Mouse (Mus musculus) liver, embryonic 14.5 days (tissue): ENCODE results near the gene Ak8. TPM values are rescaled to one million over a fixed set of nuclear protein-coding genes. Genes with fewer than 3 reads are reported as not detected.

ENCODE experiments used
- ATAC-seq: fragments of 200-750 bp; cut with Nextera tagmentation; 2 replicates; pipeline ENCODE4 v1.8.0; 2017; ENCODE audit warnings: moderate number of reproducible peaks, mild to moderate bottlenecking, moderate library complexity; ENCODE audit not compliant: insufficient read depth
- DNase-seq, 3 experiments: peaks; one replicate each; pipeline ENCODE4 v3.0.0-alpha.2; 2012 to 2013; ENCODE audit warnings: low read depth in 3 of 3, low spot score in 3 of 3
- H3K27ac ChIP-seq: fragments of 300-500 bp; sonication (generic); 2 replicates; pipeline ENCODE4 v1.5.1; 2014; ENCODE audit warnings: moderate library complexity, mild to moderate bottlenecking, control low read depth, inconsistent platforms
- H3K27me3 ChIP-seq: fragments of 300-500 bp; sonication (generic); 2 replicates; pipeline ENCODE4 v1.6.1; 2014; ENCODE audit warnings: mild to moderate bottlenecking, low read length, moderate library complexity; ENCODE audit not compliant: control insufficient read depth, insufficient read depth
- H3K36me3 ChIP-seq: fragments of 300-500 bp; sonication (generic); replicated peaks from 2 replicates; pipeline ENCODE4 v1.6.1; 2014; ENCODE audit warnings: low read depth; ENCODE audit not compliant: control insufficient read depth, insufficient read depth
- H3K4me1 ChIP-seq, 2 experiments: fragments of 200-500 bp in 1 of 2; fragments of 300-500 bp in 1 of 2; sonication (generic) in 1 of 2; replicated peaks; 2 replicates each; pipeline ENCODE4 v1.6.1; 2012 to 2014; ENCODE audit warnings: antibody characterized with exemption in 1 of 2, inconsistent platforms in 1 of 2, low read length in 1 of 2; ENCODE audit not compliant: control insufficient read depth in 2 of 2, insufficient read depth in 2 of 2
- H3K4me2 ChIP-seq: fragments of 300-500 bp; sonication (generic); 2 replicates; pipeline ENCODE4 v1.6.1; 2014; ENCODE audit warnings: low read depth, mild to moderate bottlenecking, control low read depth, moderate library complexity
- H3K4me3 ChIP-seq, 2 experiments: fragments of 200-500 bp in 1 of 2; fragments of 300-500 bp in 1 of 2; sonication (generic) in 1 of 2; 2 replicates each; pipeline ENCODE4 v1.5.1; 2012 to 2014; ENCODE audit warnings: low read depth in 2 of 2, low read length in 2 of 2, mild to moderate bottlenecking in 2 of 2, control low read depth in 1 of 2, inconsistent platforms in 1 of 2, moderate library complexity in 1 of 2; ENCODE audit not compliant: insufficient read depth in 1 of 2
- H3K9ac ChIP-seq: fragments of 300-500 bp; sonication (generic); replicated peaks from 2 replicates; pipeline ENCODE4 v1.6.1; 2014; ENCODE audit warnings: mild to moderate bottlenecking, control low read depth, moderate library complexity
- H3K9me3 ChIP-seq: fragments of 300-500 bp; sonication (generic); 2 replicates; pipeline ENCODE4 v1.6.1; 2016; ENCODE audit warnings: low read length, mixed read lengths; ENCODE audit not compliant: control insufficient read depth
- CTCF ChIP-seq: IDR thresholded peaks from 2 replicates; pipeline ENCODE4 v1.5.1; 2016; ENCODE audit warnings: antibody characterized with exemption, low read depth, control low read depth
- EP300 ChIP-seq: IDR thresholded peaks from 2 replicates; pipeline ENCODE4 v1.6.1; 2016; ENCODE audit warnings: antibody characterized with exemption, low read depth
- WGBS: fragments of 180-500 bp; shearing (Covaris S2); extraction: QIAGEN DNeasy Blood & Tissue Kit; methylation state at CpG from one replicate; pipeline ENCODE4 v1.1.7; 2014; ENCODE audit not compliant: insufficient replicate concordance; 5-methylcytosine and 5-hydroxymethylcytosine counted together
- polyA plus RNA-seq, 2 experiments: library from polyadenylated mRNA; depleted of rRNA in 1 of 2; stranded (reverse) in 1 of 2; unstranded in 1 of 2; fragments of >200 nt; fragmentation: Nextera tagmentation in 1 of 2; extraction: Ambion mirVana in 1 of 2; gene quantifications; 2 replicates each; pipeline versions ENCODE4 v1.2.1 to v1.2.3; 2012 to 2014

Ak8 gene
- polyA plus RNA-seq, 2 experiments, result 0.18 to 0.24 TPM

DNA sequence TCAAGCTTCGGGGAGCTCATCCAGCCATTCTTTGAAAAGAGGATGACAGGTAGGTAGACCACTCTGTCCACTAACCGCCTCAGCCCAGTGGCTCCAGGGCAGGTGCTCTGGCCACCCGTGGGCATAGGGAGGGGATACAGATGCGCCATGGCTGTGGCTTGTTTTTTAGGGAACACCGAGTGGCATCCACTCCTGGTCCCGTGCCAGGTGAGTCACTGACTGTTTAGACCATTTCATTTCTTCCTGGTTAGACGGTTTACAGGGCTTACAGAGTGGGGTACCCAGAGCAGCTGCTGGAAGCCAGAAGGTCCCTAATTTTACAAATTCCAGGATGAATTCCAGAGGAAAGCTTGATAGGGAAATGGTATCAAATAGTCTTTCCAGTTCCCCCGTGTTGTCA is 42.7 kb downstream of the Ak8 start:
- H3K4me2 ChIP-seq, result no peak overlapping the region
- no peaks in the 10 kb centered on the region for H3K4me1 ChIP-seq
- 65% methylated on average over 8 of the region's 8 CpGs for WGBS
- no peaks in the 10 kb centered on the region for H3K36me3 ChIP-seq
- no peak overlapping the region for H3K27ac ChIP-seq
- H3K9ac ChIP-seq, result no peak overlapping the region
- TF ChIP-seq CTCF, result no peak
- TF ChIP-seq EP300, result no peak
- H3K4me3 ChIP-seq, result no peak overlapping the region
- DNase-seq (no peak), ATAC-seq (no peak)
- no peaks in the 10 kb centered on the region for H3K9me3 ChIP-seq
- no peaks in the 10 kb centered on the region for H3K27me3 ChIP-seq

DNA sequence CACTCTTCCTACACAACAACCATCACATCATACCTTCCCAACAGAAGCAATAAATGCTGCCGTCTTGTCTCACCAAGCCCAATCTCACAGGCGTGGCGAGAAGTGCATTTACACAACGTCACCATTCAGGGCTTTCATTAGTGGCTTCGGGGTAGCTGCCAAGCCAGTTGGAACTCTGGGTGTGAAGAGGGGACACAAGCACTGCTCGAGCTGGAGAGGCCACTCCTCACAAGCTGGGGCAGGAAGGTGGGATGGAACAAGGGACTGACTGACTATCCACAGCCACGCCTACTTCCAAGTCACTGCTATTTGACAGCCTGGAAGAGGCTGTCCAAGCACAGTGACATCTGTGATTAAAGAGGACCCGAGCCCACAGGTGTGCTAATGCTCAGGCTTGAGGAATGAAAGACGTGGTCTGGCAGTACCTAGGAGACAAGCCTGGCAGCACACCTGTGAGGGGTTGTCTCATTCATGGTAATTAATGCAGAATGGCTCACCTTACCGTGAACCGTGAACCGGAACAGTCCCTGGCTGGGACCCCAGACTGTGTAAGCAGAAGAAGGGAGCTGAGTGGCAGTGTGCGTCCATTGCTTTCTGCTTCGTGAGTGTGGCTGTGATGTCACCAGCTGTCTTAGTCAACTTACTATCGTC is 46.8 kb downstream of the Ak8 start:
- H3K27me3 ChIP-seq, result peaks cover 15% of the 10 kb centered on the region
- WGBS, result 58% methylated on average over 15 of the region's 15 CpGs
- no peaks in the 10 kb centered on the region for H3K36me3 ChIP-seq
- H3K9me3 ChIP-seq, result no peaks in the 10 kb centered on the region
- DNase-seq (no peak), ATAC-seq (no peak)
- no peak overlapping the region for H3K27ac ChIP-seq
- H3K4me3 ChIP-seq, result no peak overlapping the region
- H3K9ac ChIP-seq, result no peak overlapping the region
- H3K4me1 ChIP-seq, result no peaks in the 10 kb centered on the region
- H3K4me2 ChIP-seq, result no peak overlapping the region
- TF ChIP-seq CTCF (no peak), EP300 (no peak)

DNA sequence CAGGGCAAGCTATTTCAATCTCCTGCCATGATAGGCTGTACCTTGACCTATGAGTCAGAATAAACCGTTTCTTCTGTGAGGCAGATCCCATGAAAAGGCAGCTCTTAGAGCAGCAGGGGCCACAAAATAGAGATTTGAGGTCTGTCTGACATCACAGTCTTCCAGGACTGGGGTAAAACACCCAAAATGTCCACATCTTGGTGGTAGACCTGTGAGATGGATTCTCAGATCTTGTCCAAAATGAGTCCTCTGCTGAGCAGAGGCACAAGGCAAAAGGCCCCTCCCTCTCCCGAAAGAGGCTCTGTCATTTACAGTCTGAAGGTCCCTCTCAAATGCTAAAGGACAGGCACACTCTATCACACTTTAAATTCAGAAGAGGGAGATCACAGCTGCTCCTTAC is 47.7 kb downstream of the Ak8 start:
- no peak overlapping the region for H3K4me3 ChIP-seq
- no peak overlapping the region for H3K27ac ChIP-seq
- H3K36me3 ChIP-seq, result no peaks in the 10 kb centered on the region
- peaks cover 17% of the 10 kb centered on the region for H3K27me3 ChIP-seq
- H3K9ac ChIP-seq, result no peak overlapping the region
- DNase-seq, result no peak
- 59% methylated on average over 2 of the region's 2 CpGs for WGBS
- no peaks in the 10 kb centered on the region for H3K4me1 ChIP-seq
- no peak overlapping the region for H3K4me2 ChIP-seq
- TF ChIP-seq EP300 (no peak), CTCF (no peak)
- no peak for ATAC-seq
- no peaks in the 10 kb centered on the region for H3K9me3 ChIP-seq

- ATAC-seq (no peak), DNase-seq (no peak)
- Histone ChIP-seq H3K27me3 (peaks cover 17% of the 10 kb centered on the region), H3K4me2 (peak overlapping the region; percentile 46), H3K4me1 (no peaks in the 10 kb centered on the region), H3K4me3 (no peak overlapping the region), H3K36me3 (no peaks in the 10 kb centered on the region), H3K9ac (no peak overlapping the region), H3K27ac (no peak overlapping the region), H3K9me3 (no peaks in the 10 kb centered on the region)
- TF ChIP-seq CTCF, result no peak
- no peak for TF ChIP-seq EP300
- WGBS, result 3% methylated on average over 17 of the region's 17 CpGs
These were observed 51.2 kb downstream of the Ak8 start for GRCm38 (mm10) chr2:28751186-28751585.

DNA sequence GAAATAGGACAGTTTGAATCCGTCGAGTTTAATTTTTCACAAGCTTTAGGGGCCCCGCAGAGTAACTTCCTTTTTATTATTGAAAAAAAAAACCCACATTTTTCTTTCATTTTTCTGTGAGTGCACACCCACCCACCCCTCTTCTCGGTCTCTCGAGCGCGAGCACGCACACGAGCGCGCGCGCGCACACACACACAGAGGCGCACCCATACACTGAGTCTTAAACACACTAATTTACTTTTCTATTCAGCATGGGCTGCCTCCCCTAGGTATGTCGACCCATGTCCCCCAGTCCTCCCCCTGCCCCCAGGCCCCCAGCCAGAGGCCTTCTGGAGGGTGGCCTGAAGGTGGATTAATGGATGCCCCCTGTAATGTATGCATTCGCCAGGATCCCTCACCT is 51.7 kb downstream of the Ak8 start:
- TF ChIP-seq EP300 (no peak), CTCF (no peak)
- H3K36me3 ChIP-seq, result no peaks in the 10 kb centered on the region
- no peak overlapping the region for H3K27ac ChIP-seq
- WGBS, result 14% methylated on average over 17 of the region's 17 CpGs
- H3K9me3 ChIP-seq, result no peaks in the 10 kb centered on the region
- ATAC-seq (no peak), DNase-seq (no peak)
- H3K9ac ChIP-seq, result no peak overlapping the region
- H3K4me2 ChIP-seq, result peak overlapping the region; percentile 46
- no peaks in the 10 kb centered on the region for H3K4me1 ChIP-seq
- peaks cover 17% of the 10 kb centered on the region for H3K27me3 ChIP-seq
- no peak overlapping the region for H3K4me3 ChIP-seq
